Mouse (Mus musculus) ES-CJ7 (cell line): Measurements from ENCODE around the gene Vmn1r12.
"Not testable (repeated sequence)": the region's sequence is repeated elsewhere in the genome, so short reads cannot be mapped to it uniquely, and the experiment has no call there.

Experiments used
- DNase-seq: peaks from one replicate; pipeline ENCODE4 v3.0.0; 2011; ENCODE audit warnings: low read depth, low spot score

The Vmn1r12 gene

GRCm38 (mm10) chr6:57156619-57157018 is at the start of gene Vmn1r12:
TSS of gene Vmn1r12 (plus strand) at chr6:57156919.
- DNase-seq = no peak

GRCm38 (mm10) chr6:57109154-57109553 is 47.6 kb upstream of the Vmn1r12 start, which contains the start of gene Vmn1r10:
TSS of gene Vmn1r10 (plus strand) at chr6:57109454.
- DNase-seq = no peak

- DNase-seq = no peak
These were observed 23.6 kb upstream of the Vmn1r12 start, which contains the start of gene Vmn1r11 for GRCm38 (mm10) chr6:57133155-57133554. TSS of gene Vmn1r11 (plus strand) at chr6:57133455.

- DNase-seq = not testable (repeated sequence)
These were observed 33.3 kb downstream of the Vmn1r12 start for GRCm38 (mm10) chr6:57190016-57190415.

- not testable (repeated sequence) for DNase-seq
These were observed 46.3 kb downstream of the Vmn1r12 start, which contains the start of gene Vmn1r13 for GRCm38 (mm10) chr6:57202990-57203389. TSS of gene Vmn1r13 (plus strand) at chr6:57203290.
